Mouse (Mus musculus) heart, adult 11 months (tissue): ENCODE data around the gene Gm9573.

Source experiments
- DNase-seq: peaks from one replicate; pipeline ENCODE4 v3.0.0; 2022

Gm9573 gene

DNA sequence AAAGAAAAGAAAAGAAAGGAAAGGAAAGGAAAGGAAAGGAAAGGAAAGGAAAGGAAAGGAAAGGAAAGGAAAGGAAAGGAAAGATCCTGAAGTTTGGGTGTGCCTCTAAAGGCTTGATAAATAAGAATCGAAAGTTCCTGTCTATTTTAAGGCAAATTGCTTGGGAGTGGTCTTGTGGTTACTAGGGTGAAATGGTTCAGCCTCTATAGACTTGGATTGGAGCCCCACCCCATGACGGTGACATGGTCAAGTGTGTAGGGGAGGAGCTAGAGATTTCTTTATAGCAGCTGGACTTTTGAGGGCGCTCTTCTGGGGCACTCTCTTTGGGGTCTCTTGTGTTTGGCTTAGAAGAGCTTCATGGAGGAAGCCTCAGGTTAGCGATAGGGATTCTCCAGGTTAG is 32.7 kb downstream of the Gm9573 start:
- no peak for DNase-seq

DNA sequence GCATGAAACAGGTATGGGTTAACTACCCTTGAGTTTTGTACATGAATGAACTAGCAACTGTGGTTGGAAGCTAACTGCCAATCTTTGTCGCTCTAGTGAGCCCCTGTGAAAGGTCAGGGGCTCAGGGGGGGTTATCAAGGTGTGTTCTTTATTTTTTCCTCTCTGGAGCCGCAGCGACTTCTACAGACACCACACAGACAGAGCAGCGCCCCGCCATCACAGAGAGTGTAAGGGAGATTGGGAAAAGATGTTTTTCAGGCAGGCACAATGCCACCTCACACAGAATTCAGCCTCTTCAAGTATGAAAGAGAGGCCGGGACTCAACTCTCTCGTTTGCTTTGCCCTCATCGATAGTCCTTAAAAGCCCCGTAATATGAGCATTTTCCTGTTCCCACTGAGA is 34.3 kb downstream of the Gm9573 start:
- no peak for DNase-seq

DNA sequence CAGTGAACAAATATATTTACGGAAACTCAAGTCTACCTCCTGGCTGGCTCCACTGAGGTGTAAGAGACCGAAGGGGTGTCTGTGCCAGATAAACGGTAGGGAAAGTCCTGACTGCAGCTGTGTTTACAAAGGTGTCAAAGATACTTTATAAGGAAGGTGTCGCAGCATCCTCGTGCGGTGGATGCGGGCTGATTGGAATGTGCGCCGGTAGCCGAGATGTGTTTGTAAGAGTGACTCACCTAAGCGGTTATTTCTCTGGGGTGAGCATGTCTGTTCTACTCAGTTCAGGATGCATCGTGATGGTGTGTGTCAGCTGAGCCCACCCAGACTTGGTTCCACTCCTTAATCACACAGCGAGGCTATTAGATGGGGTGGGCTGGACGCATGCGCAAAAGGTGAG is 34.7 kb downstream of the Gm9573 start:
- DNase-seq, result no peak

DNA sequence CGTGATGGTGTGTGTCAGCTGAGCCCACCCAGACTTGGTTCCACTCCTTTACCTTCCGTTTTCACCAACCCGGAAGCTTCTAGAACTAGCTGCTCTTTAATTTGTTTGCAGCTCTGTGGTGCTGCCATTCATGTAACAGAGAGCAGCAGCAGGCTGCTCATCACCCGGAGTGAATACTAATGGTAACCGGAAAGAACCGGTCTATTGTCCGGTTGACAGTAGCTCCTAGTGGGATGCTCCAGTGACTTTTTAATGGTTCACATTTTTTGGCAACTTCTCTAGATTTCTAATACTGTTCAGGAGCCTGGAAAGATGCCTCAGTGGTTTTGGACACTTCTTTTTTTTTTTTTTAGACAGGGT is 35.2 kb downstream of the Gm9573 start:
- no peak for DNase-seq

DNA sequence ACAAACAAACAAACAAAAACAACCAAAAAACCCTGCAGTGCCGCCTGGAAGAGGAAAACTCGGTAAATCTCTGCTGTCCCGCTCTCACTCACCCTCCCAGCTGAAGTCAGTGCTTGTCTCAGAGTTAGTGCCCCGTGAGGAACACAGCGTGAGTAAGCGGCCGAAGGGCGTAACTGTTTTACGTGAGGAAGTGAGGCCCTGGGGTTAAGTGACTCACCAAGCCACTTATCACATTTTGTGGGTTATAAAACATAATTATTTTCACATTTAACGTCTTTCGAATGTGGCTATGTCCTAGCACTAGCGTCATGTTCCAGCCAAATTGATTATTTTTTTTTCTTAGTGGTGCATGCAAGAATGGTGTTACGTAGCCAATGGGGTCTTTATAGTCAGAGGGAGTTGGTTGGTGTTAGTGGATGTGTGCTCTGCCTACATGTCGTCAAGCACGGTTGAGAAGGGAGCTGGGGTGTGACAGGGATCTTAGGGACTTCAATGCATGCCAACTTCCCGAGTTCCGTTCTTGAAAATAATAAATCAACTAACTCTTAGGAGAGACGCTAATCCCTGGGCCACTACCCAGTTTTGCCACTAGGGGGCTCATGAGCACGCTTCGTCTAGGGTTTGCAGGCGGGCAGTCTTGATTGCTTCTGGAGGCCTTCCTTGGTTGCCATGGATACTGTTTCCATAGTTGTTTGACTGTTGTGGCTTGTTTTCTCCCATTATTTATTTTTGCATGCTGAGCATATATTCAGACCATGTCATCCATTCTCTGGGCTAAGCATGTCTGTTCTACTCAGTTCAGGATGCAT is 35.8 kb downstream of the Gm9573 start:
- peak; percentile 93 for DNase-seq

DNA sequence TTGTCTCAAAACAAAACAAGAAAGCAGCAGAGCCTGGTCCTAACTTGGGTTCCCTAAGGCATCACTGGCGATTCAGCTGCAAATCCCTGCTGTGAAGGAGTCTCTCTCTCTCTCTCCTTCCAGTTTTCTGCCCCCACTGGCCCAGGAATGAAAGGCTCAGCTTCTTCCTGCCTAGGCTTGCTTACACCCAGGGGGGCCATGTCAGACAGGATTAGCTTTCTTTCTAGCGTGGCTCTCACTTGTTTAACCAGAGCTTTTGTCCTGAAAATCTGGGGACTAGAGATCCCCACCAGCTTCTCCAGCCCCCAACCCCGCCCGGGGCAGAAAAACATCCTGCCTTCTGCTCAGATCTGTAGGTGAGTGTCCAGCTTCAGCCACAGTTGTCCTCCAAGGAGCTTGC is 38.0 kb downstream of the Gm9573 start:
- no peak for DNase-seq

DNA sequence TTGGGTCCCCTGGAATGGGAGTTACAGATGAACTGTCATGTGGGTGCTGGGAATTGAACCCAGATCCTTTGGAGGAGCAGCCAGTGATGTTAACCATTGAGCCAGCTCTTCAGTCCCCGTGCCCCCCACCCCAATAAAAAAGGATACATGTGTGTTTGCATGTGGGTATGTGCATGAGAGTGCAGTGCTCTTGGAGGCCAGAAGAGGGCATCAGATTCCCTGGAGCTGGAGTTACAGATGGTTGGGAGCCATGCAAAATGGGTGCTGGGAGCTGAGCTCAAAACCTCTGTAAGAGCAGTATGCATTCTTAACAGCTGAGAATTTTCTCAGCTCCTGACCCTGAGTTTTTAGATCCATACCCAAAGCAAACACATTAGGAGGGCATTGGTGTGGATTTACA is 39.1 kb downstream of the Gm9573 start:
- DNase-seq, result no peak

DNA sequence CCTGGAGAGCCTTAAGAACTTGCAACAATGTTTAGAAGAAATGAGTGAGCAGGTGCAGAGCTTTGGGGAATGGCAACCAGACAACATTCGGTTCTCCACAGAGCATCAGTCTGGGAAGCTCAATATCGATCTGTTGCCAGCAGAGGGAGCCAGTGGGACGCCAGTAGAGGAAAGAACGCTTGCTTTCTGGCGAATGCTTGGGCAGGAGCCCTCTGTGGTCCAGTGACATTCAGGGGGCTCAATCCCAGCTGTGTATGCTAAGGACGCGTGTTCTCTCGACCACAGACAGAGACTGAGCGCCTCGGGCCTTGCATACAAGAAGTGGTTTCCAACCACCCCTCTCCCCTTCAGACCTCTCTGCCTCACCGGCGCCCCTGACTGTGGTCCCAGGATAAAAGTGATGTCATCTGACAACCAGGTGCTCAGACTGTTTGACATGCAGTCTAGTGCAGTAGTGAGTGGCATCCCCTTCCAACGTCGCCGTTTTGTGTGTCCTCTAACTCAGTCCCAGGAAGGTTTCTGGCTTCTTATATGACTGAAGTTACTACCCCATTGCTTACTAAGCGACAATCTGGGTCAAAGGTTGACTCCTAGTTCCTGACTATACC is 42.0 kb downstream of the Gm9573 start:
- DNase-seq, result peak; percentile 94

DNA sequence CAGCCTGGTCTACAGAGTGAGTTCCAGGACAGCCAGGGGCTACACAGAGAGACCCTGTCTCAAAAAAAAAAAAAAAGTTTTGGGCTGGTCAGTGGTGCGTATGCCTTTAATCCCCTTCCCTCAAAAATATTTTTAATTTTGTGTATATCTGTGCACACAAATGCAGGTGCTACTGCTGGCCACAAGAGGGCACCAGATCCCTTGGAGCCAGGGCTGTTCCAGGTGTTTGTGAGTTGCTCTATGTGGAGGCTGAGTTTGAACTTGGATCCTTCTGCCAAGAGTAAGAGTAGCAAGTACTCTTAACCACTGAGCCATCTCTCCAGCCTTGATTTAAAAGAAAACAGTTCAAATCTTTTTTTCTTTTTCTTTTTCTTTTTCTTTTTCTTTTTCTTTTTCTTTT is 43.5 kb downstream of the Gm9573 start:
- no peak for DNase-seq

DNA sequence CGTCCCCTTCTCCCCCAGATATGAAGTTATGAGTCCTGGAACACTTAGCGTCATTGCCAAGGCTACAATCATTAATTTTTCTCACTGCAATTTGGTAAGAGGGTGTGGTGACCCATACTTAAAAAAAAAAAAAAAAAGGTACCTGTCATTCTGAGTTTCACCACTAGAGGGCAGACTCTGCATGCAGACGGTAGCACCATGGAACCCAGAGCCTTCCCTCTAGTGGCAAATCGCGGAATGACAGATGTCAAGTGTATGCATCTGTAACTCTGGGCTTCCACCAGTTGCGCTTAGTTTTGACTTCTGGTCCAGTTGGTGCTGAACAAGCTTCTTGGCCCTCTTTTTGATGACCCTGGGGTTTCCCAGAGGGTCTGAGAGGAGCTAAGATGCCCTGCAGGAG is 48.2 kb downstream of the Gm9573 start:
- no peak for DNase-seq

DNA sequence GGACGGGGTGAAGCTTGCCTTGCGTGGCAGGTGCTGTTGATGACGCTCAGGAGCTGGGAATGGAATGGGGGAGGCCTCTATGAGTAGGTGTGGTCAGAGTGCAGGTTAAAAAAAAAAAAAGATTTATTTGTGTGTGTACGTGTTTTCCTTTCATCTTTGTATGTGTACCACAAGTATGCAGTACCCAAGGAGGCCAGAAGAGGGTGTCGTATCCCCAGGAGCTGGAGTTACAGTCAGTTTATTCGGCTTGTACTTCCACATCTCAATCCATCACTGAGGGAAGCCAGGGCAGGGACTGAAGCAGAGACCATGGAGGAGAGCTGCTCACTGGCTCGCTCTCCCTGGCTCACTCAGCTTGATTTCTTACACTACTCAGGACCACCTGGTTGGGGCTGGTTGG is 55.0 kb downstream of the Gm9573 start:
- DNase-seq, result no peak

DNA sequence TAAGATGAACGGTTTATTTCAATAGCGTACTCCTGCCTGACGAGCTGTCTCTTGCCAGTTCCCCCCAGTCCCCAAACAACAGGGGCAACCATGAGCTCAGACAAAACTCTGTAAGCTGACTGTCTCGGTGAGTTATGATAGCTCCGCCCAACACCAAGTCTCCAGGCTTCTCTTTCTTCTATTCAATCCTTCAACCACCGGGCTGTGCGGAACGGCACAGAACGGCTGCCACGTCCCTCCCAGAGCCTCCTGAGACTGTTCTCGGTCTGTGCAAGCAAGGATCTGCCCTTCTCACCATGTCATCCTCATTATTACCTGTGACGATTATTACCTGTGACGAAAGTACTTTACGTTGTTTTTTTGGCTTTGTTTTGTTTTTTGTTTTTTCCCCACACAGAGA is 55.6 kb downstream of the Gm9573 start:
- DNase-seq, result no peak

DNA sequence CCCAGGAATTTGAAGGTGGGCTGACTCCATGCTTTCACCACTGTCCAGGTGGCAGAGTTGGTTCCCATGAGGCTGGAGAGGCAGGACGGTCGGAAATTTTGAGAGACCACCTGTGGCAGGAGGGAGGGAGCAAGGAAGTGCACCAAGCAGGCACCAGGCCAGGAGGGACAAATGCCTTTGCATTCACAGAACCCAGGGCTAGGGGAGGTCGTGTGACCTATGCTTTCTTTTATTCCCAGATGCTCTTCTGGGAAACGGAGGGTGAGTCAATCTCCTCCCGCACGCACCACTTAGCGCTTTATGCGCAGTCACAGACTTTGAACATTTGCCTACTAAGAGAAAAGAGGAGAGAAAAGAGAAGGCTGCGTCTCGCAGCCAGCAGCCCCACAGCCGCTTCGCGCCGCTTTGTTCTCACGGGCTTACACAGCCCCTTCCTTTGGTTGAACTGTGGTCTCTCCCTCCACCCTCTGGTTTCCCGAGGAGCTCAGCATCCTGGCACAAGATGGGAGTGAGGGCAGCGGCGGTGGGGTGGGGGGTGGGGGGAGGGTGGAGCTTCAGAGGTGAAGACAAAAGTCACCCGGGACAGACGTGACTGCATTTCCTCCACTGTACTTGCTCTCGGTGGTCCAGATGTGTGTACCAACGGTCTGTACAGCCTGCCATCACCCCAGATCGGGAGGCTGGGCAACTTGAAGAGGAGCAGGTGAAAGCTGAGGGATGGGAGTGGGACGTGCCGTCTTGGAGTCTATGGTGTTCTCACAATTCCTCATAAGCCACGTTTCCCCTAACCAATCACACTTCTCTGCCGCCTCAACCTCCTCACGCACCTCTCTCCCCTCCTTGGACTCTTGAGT is 57.1 kb downstream of the Gm9573 start:
- no peak for DNase-seq
